Mouse (Mus musculus) large intestine, adult 2 months (tissue): Measurements from ENCODE around the gene Catsperg1. TPM values are rescaled to one million over a fixed set of nuclear protein-coding genes. Genes with fewer than 3 reads are reported as not detected.
"Not testable (repeated sequence)": the region's sequence is repeated elsewhere in the genome, so short reads cannot be mapped to it uniquely, and the experiment has no call there.

Source experiments
- DNase-seq: peaks from one replicate; pipeline ENCODE4 v3.0.0-alpha.2; 2012; ENCODE audit warnings: low read depth, low spot score
- WGBS: fragments of 180-500 bp; shearing (Covaris S2); methylation state at CpG from one replicate; pipeline ENCODE4 v1.1.7; 2018; 5-methylcytosine and 5-hydroxymethylcytosine counted together
- polyA plus RNA-seq: library from polyadenylated mRNA; depleted of rRNA; stranded (reverse); fragments of >200 nt; gene quantifications from 2 replicates; pipeline ENCODE4 v1.2.3, GENCODE M21; 2012; rRNA removed

Gene Catsperg1
- polyA plus RNA-seq, 1 experiment = 0.56 TPM

DNA sequence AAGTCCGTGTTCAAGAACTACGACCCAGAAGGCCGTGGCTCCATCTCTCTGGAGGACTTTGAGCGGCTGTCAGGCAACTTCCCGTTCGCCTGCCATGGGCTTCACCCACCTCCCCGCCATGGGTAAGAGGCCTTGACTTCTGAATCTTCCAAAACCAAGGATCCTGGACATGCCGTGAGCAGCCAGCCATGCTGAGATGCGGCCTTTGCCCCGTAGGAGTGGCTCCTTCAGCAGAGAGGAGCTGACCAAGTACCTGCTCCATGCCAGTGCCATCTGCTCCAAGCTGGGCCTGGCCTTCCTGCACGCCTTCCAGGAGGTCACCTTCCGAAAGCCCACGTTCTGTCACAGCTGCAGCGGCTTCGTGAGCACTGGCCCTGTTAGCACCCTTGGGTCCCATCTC, 65.1 kb downstream of the Catsperg1 start:
- DNase-seq = no peak
- 84% methylated on average over 15 of the region's 15 CpGs for WGBS

DNA sequence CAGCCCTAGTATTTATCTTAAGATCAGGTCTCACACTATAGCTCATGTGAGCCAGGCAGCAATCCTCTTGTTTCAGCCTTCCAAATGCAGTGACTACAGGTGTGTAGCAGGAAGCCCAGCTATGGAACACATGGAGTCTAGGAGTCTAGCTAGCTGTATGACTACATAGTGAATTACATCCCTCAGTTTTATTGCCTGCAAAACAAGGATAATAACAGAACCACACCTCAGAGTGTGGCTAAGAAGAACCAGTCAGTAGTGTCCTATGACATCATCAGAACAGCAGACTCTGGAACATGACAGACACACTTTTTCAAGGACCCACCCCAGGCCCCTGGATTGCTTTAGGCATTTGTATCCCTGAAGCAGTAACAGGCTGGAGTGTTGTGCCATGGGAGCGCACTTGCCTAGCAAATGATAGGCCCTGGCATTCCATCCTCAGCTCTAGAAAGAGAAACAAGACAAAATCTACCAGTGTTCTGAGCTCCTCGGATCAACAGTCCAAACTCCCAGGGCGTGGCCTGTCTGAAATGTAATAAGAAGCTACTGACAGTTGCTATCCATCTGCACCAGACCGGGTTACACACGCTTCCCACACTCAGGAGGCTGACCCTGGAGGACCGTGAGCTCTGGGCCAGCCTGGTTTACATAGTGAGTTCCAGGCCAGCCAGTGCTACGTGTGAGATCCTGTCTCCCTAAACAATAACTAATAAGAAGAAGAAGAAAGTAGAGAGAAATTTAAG, 67.0 kb downstream of the Catsperg1 start:
- 36% methylated on average over 7 of the region's 7 CpGs for WGBS

GRCm38 (mm10) chr7:29144006-29144405, 69.8 kb downstream of the Catsperg1 start:
- no peak for DNase-seq
- WGBS = 85% methylated on average over 4 of the region's 4 CpGs

More for the DNA sequence above, 67.0 kb downstream of the Catsperg1 start:
- DNase-seq = peak; percentile 67

DNA sequence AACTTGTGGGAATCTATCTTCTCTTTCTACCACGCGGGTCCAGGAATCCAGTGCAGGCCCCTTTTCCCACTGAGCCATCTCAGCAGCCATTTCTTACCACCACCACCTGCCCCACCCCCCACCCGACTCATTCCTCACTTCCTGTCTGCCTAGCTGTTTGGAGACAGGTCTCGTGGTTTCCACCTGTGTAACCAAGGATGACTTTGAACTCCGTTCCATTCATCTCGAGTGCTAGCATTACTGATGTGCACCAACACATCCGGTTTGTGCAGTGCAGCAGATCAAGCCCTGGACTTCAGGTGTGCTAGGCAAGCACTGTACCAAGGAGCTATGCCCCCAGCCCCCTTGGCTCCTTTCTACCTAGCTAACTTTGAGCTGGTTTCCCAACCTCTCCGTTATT, 72.4 kb downstream of the Catsperg1 start:
- DNase-seq = no peak
- WGBS = 68% methylated on average over 8 of the region's 8 CpGs

DNA sequence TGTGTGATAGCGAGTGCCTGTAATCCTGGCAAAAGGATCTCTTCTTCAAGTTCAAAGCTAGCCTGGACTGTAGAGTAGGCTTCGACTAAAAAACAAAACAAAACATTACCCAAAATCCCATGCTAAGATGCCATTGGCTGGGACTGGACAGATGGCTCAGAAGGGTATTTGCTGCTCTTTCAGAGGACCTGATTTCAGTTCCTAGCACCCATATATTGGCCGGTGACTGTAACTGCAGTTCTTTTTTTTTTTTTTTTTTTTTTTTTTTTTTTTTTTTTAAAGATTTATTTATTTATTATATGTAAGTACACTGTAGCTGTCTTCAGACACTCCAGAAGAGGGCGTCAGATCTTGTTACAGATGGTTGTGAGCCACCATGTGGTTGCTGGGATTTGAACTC, 74.6 kb downstream of the Catsperg1 start:
- DNase-seq = not testable (repeated sequence)
- 87% methylated on average over 3 of the region's 4 CpGs for WGBS

GRCm38 (mm10) chr7:29137429-29137828, 76.4 kb downstream of the Catsperg1 start:
- WGBS = 42% methylated on average over 16 of the region's 16 CpGs
- no peak for DNase-seq

- WGBS = 3% methylated on average over 19 of the region's 20 CpGs
- DNase-seq = no peak
These were observed 79.0 kb downstream of the Catsperg1 start, which contains the start of gene Rasgrp4 for GRCm38 (mm10) chr7:29134693-29135386. Gene Rasgrp4 (plus strand): TSS chr7:29134851.

DNA sequence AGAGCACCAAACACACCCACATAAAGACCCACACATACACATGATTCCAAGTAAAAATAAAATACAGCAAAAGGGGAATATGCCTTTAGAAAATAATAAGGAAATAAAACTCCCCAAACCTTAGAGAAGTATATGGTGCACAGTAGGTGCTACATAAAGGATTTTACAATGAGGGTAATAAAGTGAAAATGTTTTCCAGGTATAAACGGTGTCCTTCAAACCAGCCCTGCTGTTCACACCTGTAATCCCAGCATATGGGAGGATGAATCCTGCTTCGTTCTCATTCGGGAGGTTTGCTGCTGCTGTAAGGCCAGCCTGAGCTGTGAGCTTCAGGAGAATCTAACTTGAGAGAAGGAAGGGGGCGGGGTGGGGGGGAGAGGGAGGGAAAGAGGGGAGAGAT, 79.6 kb downstream of the Catsperg1 start:
- 3% methylated on average over 4 of the region's 4 CpGs for WGBS
- no peak for DNase-seq

Other genes with a start within 250 kb of the Catsperg1 start
- gene Eif3k, start 232.2 kb downstream of the Catsperg1 start, polyA plus RNA-seq = 281 and 323 TPM in 2 replicates
- 21.4 and 27.4 TPM in 2 replicates for gene Map4k1, start 232.0 kb downstream of the Catsperg1 start, polyA plus RNA-seq
- 0.09 and 0.11 TPM in 2 replicates for gene Ryr1, start 88.9 kb downstream of the Catsperg1 start, polyA plus RNA-seq
- gene Rasgrp4, start 79.2 kb downstream of the Catsperg1 start, polyA plus RNA-seq = 2.1 and 2.9 TPM in 2 replicates
- gene Fam98c, start 57.8 kb downstream of the Catsperg1 start, polyA plus RNA-seq = 115 and 131 TPM in 2 replicates
- 0.40 and 0.47 TPM in 2 replicates for gene Ggn, start 43.8 kb downstream of the Catsperg1 start, polyA plus RNA-seq
- 1.1 and 1.8 TPM in 2 replicates for gene Spred3, start 43.6 kb downstream of the Catsperg1 start, polyA plus RNA-seq
- 201 and 229 TPM in 2 replicates for gene Psmd8, start 33.3 kb downstream of the Catsperg1 start, polyA plus RNA-seq
- gene Kcnk6, start 18.5 kb upstream of the Catsperg1 start, polyA plus RNA-seq = 26.5 and 33.1 TPM in 2 replicates
- 49.5 and 53.2 TPM in 2 replicates for gene Yif1b, start 24.3 kb upstream of the Catsperg1 start, polyA plus RNA-seq
- gene 2200002D01Rik, start 34.4 kb upstream of the Catsperg1 start, polyA plus RNA-seq = 527 and 553 TPM in 2 replicates
- gene Spint2, start 67.9 kb upstream of the Catsperg1 start, polyA plus RNA-seq = 1,158 and 1,420 TPM in 2 replicates
- 31.2 and 33.4 TPM in 2 replicates for gene Ppp1r14a, start 75.3 kb upstream of the Catsperg1 start, polyA plus RNA-seq
- 0.45 and 0.55 TPM in 2 replicates for gene Dpf1, start 89.9 kb upstream of the Catsperg1 start, polyA plus RNA-seq